ENCODE assay signal across 9 mouse cellular contexts in genomic region chr15:85266729-85267434, GRCm38 (mm10).
DNase-seq lines count a peak whose midpoint lies in the region; ATAC-seq and TF ChIP-seq lines count a peak whose summit lies in the region.
"Had no signal": no experiment of that assay in that cellular context is flagged by ENCODE, and none has a peak within 500 bp of the region (broad histone marks: within the 10 kb centered on the region; RNA-seq: fewer than 3 reads in every experiment).

No protein-coding gene starts in this region.

- no peak overlapping the region for H3K27ac ChIP-seq in MEL (ENCODE audit: control insufficient read depth, low read depth, low read length)
- no peak overlapping the region for H3K27ac ChIP-seq in embryonic facial prominence, embryonic 11.5 days (replicated peaks; ENCODE audit: low read depth, low read length)
- no peak overlapping the region for H3K27ac ChIP-seq in left cerebral cortex, adult 2 months
- H3K27ac ChIP-seq: macrophage had no signal

- peak; percentile 33 for DNase-seq in MEL (ENCODE audit: low read depth, low spot score)
- peak; percentile 63 to 66 for DNase-seq in adrenal gland, postnatal 4 days (ENCODE audit: low spot score in 2 of 2)
- DNase-seq in embryonic facial prominence, embryonic 11.5 days (ENCODE audit: low spot score) = peak; percentile 89
- peak; percentile 81 to 91 for DNase-seq in heart, postnatal 10 days
- peak; percentile 85 to 90 for DNase-seq in left cerebral cortex, adult 2 months (ENCODE audit: extremely low spot score in 1 of 2, low spot score in 2 of 2)
- DNase-seq in mesoderm, embryonic 11.5 days (ENCODE audit: low read depth, low spot score) = peak; percentile 89
- peak; percentile 9 for DNase-seq in spleen, adult 12 weeks (ENCODE audit: low spot score)

- no peak overlapping the region for H3K4me2 ChIP-seq in embryonic facial prominence, embryonic 11.5 days (ENCODE audit: low read depth, low read length)

- TF ChIP-seq EP300 in MEL (IDR thresholded peaks at IDR 0.05; ENCODE audit: low read depth in 1 of 2, low read length in 2 of 2) = no peak

- no peak overlapping the region for H3K4me3 ChIP-seq in MEL (ENCODE audit: control insufficient read depth in 1 of 2, insufficient read depth in 1 of 2, low read depth in 2 of 2, low read length in 2 of 2)
- H3K4me3 ChIP-seq in embryonic facial prominence, embryonic 11.5 days (ENCODE audit: low read depth, low read length) = no peak overlapping the region
- H3K4me3 ChIP-seq in left cerebral cortex, adult 2 months = no peak overlapping the region

- intact Hi-C loops in heart, postnatal 10 days (cut with DNase I) = loop anchor here (1.0 kb wide), 3 partner anchors 48 to 316 kb away; no protein-coding TSS in a partner anchor
- intact Hi-C loops in left cerebral cortex, adult 2 months (cut with DNase I) = loop anchor here (1.0 to 10.0 kb wide), 4 partner anchors 48 to 438 kb away; no protein-coding TSS in a partner anchor

- no peaks in the 10 kb centered on the region for H3K9me3 ChIP-seq in MEL (replicated peaks; ENCODE audit: insufficient read depth, low read length)
- H3K9me3 ChIP-seq in embryonic facial prominence, embryonic 11.5 days (replicated peaks; ENCODE audit: control insufficient read depth, low read length) = no peaks in the 10 kb centered on the region

- H3K79me2 ChIP-seq in MEL (ENCODE audit: control insufficient read depth, insufficient read depth, low read length, poor library complexity) = no peaks in the 10 kb centered on the region

- ATAC-seq in embryonic facial prominence, embryonic 11.5 days (replicated peaks; ENCODE audit: insufficient number of reproducible peaks, low FRiP score, low TSS enrichment, low read depth) = no peak
- ATAC-seq in erythroblast, adult 5-6 weeks (replicated peaks; ENCODE audit: low FRiP score, poor library complexity, severe bottlenecking) = no peak

- WGBS in embryonic facial prominence, embryonic 11.5 days = 33% methylated on average over 14 of the region's 14 CpGs

- no peaks in the 10 kb centered on the region for H3K36me3 ChIP-seq in MEL (ENCODE audit: control insufficient read depth in 1 of 2, insufficient read depth in 2 of 2, low read length in 2 of 2)
- no peaks in the 10 kb centered on the region; the same call in 1 of the 2 replicates for H3K36me3 ChIP-seq in embryonic facial prominence, embryonic 11.5 days (replicated peaks; ENCODE audit: control insufficient read depth, insufficient read depth, low read depth, low read length)

- no peaks in the 10 kb centered on the region for H3K27me3 ChIP-seq in MEL (ENCODE audit: control insufficient read depth in 1 of 2, insufficient read depth in 2 of 2, low read length in 2 of 2)
- no peaks in the 10 kb centered on the region for H3K27me3 ChIP-seq in embryonic facial prominence, embryonic 11.5 days (ENCODE audit: control insufficient read depth, insufficient read depth, low read length)

- peak; percentile 46 for TF ChIP-seq RAD21 in MEL (IDR thresholded peaks at IDR 0.05; ENCODE audit: low read depth, low read length)

- H3K9ac ChIP-seq in MEL (ENCODE audit: control insufficient read depth, low read depth, low read length, poor library complexity, severe bottlenecking) = no peak overlapping the region
- H3K9ac ChIP-seq in embryonic facial prominence, embryonic 11.5 days (replicated peaks; ENCODE audit: low read length) = no peak overlapping the region

- TF ChIP-seq CTCF in MEL (IDR thresholded peaks at IDR 0.05 in 2 of 3, conservative IDR thresholded peaks at IDR 0.05 in 1 of 3; ENCODE audit: control insufficient read depth in 1 of 3, insufficient read depth in 1 of 3, low read depth in 2 of 3, low read length in 3 of 3, poor library complexity in 1 of 3, severe bottlenecking in 1 of 3) = peak; percentile 43 to 70 (median 51)
- TF ChIP-seq CTCF in left cerebral cortex, adult 2 months (IDR thresholded peaks at IDR 0.05) = peak; percentile 77

- no peak for TF ChIP-seq POLR2A in MEL (IDR thresholded peaks at IDR 0.05; ENCODE audit: control insufficient read depth in 1 of 2, insufficient read depth in 1 of 2, low read depth in 1 of 2, low read length in 2 of 2, poor library complexity in 1 of 2)

- no peaks in the 10 kb centered on the region for H3K4me1 ChIP-seq in MEL (ENCODE audit: control insufficient read depth in 1 of 2, insufficient read depth in 2 of 2, low read length in 2 of 2)
- no peaks in the 10 kb centered on the region for H3K4me1 ChIP-seq in embryonic facial prominence, embryonic 11.5 days (ENCODE audit: control insufficient read depth, insufficient read depth, low read length)

TF ChIP-seq in MEL, 35 proteins besides CTCF, POLR2A, EP300 and RAD21:
- no peak for TF ChIP-seq CHD1 (IDR thresholded peaks at IDR 0.05; ENCODE audit: low read depth, low read length)
- TF ChIP-seq SMC3 (IDR thresholded peaks at IDR 0.05; ENCODE audit: low read depth, low read length) = peak; percentile 40

Comparison
In these comparisons a context has a peak if more than half of its experiments do, and no peak if none do; other contexts are left out.
1. DNase-seq: peak in every context shown above with its lines; median percentile 89 in embryonic facial prominence, embryonic 11.5 days; 89 in mesoderm, embryonic 11.5 days; 88 in left cerebral cortex, adult 2 months; 86 in heart, postnatal 10 days; 64 in adrenal gland, postnatal 4 days; 33 in MEL; 9 in spleen, adult 12 weeks.